ENCODE assay signal across 9 mouse cellular contexts in genomic region chr12:104838987-104839386, GRCm38 (mm10). TPM values are rescaled to one million over a fixed set of nuclear protein-coding genes. Genes with fewer than 3 reads are reported as not detected.
A peak's percentile ranks its signal among the peaks of the same experiment; 100 is the strongest.
DNase-seq lines count a peak whose midpoint lies in the region; ATAC-seq lines count a peak whose summit lies in the region.
"Had no signal": no experiment of that assay in that cellular context is flagged by ENCODE, and none has a peak within 500 bp of the region (broad histone marks: within the 10 kb centered on the region; RNA-seq: fewer than 3 reads in every experiment).

No protein-coding gene starts in this region.

- peaks cover 7% of the 10 kb centered on the region; the same call in 1 of the 2 replicates for H3K4me1 ChIP-seq in kidney, embryonic 16.5 days (ENCODE audit: insufficient read depth, low read length)

- no peaks in the 10 kb centered on the region for H3K27me3 ChIP-seq in kidney, embryonic 16.5 days (ENCODE audit: insufficient read depth, low read length)
- H3K27me3 ChIP-seq: lung, embryonic 15.5 days had no signal

- no peak overlapping the region for H3K9ac ChIP-seq in kidney, embryonic 16.5 days (replicated peaks; ENCODE audit: low read length)
- H3K9ac ChIP-seq: lung, embryonic 15.5 days had no signal

- no peak overlapping the region for H3K4me2 ChIP-seq in kidney, embryonic 16.5 days (replicated peaks; ENCODE audit: low read depth, low read length)
- H3K4me2 ChIP-seq: lung, embryonic 15.5 days had no signal

- ATAC-seq in kidney, embryonic 16.5 days (ENCODE audit: low FRiP score, low TSS enrichment), result no peak

- no peak overlapping the region for H3K4me3 ChIP-seq in kidney, embryonic 16.5 days (ENCODE audit: low read length)
- H3K4me3 ChIP-seq: lung, embryonic 15.5 days had no signal

- DNase-seq in cerebellum, adult 18-20 months, result peak; percentile 32
- DNase-seq in cerebellum, adult 11-12 months, result no peak
- DNase-seq in kidney, postnatal 36 days, result peak; percentile 60 to 84
- DNase-seq in A20 (ENCODE audit: low read depth, low spot score), result peak; percentile 18
- peak; percentile 49 to 51 for DNase-seq in cerebellum, postnatal 36 days
- DNase-seq in frontal cortex, postnatal 14 days (ENCODE audit: low spot score in 2 of 2), result no peak
- no peak for DNase-seq in spleen, postnatal 14 days (ENCODE audit: low spot score in 2 of 2)

- no peaks in the 10 kb centered on the region for H3K36me3 ChIP-seq in kidney, embryonic 16.5 days (ENCODE audit: insufficient read depth, low read length)
- H3K36me3 ChIP-seq: lung, embryonic 15.5 days had no signal

- WGBS in kidney, embryonic 16.5 days, result 51% methylated on average over 4 of the region's 4 CpGs

- no peak overlapping the region for H3K27ac ChIP-seq in kidney, embryonic 16.5 days (ENCODE audit: low read length)
- H3K27ac ChIP-seq: lung, embryonic 15.5 days had no signal

- no peaks in the 10 kb centered on the region for H3K9me3 ChIP-seq in kidney, embryonic 16.5 days (ENCODE audit: low read length)
- H3K9me3 ChIP-seq: lung, embryonic 15.5 days had no signal

RNA-seq across cellular contexts. Expression of gene Clmn, which starts 25.9 kb away (rescaled TPM):
- 5.0 and 5.1 TPM in 2 replicates for polyA plus RNA-seq in kidney, embryonic 16.5 days (2015; fragmentation: Nextera tagmentation; extraction: Ambion mirVana)

Comparison
In these comparisons a context has a peak if more than half of its experiments do, and no peak if none do; other contexts are left out.
1. DNase-seq: peak in cerebellum, adult 18-20 months (2 of 2), kidney, postnatal 36 days (2 of 2), A20 (single experiment) and cerebellum, postnatal 36 days (2 of 2); none in cerebellum, adult 11-12 months (single experiment), frontal cortex, postnatal 14 days (0 of 2) and spleen, postnatal 14 days (0 of 2).